Mouse (Mus musculus): ENCODE data around the gene Gpr18.

Gpr18 gene

GRCm38 (mm10) chr14:121915621-121916020, at the start of gene Gpr18:
Gpr18 (minus strand) TSS chr14:121915781.
- DNase-seq: no peak

GRCm38 (mm10) chr14:121964990-121965389, 49.4 kb upstream of the Gpr18 start, which contains the start of gene Gpr183:
Gpr183 (minus strand) TSS chr14:121965195.
- no peak for DNase-seq

- no peak for DNase-seq
These were observed 48.4 kb upstream of the Gpr18 start for GRCm38 (mm10) chr14:121963942-121964335.

DNA sequence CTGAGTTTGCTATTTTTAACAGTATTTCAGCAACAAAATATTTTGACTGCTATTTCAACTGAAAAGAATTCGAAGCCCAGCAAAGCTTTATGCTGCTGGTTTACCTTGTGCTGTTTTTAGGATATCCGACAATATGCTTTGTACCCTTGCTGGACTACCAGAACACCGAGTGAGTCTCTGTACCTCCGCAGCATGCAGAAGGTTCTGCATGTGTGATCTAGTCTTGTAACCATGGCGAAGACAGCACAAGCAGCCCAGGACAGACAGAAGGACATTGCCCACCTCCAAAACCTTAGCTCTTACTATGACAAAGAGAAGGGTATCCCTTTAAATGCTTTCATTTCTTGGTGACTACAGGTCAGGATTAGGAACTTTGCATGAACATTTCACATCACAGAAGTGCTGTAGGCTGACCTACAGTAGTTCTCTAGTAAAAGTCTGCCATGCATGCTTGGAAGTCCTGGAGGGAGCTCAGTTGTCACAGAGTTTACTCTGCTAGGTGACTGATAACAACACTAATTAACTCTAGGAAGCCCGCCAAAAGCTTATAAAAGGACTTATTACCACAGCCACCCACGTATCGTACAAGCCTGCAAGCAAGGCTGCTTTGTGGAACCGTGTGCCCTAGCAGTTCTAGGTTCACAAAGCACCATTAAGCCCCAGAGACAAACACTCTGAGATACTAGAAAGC, 47.8 kb upstream of the Gpr18 start:
- DNase-seq: no peak

DNA sequence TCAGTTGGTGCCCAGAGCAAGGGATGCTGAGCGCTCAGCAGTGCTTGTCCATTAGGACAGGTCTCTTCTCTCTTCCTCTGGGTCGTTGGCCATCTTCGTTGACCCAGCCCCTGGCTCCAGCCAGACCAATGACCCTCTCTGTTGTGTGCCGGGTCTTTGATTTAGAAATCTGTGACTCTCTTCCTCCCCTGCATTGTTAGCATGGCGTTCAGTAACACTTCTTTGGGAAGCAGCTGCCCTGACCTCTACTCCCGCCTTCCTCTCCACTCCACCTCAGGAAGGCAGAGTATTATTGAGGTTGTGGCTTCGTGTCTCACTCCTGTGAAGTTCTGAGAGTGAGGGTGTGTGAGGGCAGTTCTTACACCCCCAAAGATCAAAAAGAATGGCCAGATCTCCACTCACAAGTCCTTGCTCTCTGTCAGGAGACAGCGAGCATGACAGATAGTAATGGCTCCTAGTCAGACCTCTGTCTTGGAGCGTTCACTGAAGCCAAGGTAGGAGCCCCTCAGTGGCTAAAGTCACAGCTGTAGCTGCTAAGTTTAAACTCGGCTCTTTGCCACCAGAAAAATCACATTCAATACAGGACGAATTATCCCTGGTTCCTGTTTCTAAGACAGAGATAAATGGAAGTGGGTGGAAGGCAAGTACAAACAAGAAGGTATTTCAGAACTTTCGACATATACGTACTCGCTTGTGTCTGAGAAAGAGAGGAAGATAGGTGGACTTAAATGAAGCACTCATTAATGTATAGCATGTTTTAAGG, 46.7 kb upstream of the Gpr18 start:
- DNase-seq: no peak

- no peak for DNase-seq
These were observed 46.0 kb upstream of the Gpr18 start for GRCm38 (mm10) chr14:121961496-121962127.

GRCm38 (mm10) chr14:121960997-121961396, 45.4 kb upstream of the Gpr18 start:
- no peak for DNase-seq

DNA sequence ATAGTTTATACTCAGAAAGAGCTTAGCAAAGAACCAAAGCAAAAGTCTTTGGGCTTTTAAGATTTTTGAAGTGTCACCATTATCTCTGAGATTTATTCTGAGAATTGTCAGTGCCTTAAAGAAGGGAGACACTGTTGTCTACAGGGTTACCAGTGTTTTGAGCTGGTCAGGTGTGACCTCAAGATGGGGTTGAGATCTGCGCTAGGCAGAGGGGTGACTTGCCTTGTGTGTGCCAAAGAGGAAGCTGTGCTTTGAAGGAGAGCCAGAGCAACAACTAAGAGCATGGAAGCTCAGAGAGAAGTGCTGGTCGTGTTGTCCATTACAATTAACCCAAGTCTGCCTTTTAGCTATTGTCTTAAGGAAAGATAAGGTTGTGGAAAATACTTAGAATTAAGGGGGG, 45.0 kb upstream of the Gpr18 start:
- DNase-seq: no peak

DNA sequence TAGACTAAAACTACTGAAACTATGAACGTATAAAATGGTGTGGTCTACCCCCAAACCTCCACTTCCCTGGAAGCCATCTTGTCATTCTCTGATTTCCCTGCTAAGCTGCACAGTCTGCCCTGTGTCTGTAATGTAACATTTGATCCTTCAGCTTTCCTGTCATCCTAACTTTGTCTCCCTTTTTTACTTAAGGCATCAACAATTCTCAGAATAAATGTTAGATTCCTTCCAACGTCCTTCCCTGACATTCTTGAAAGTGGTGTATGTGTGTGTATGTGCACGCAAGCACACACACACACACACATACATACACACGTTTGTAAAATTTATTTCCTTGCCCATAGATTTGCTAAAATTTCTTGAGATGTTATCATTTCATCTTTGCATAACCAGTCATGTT, 44.5 kb upstream of the Gpr18 start:
- no peak for DNase-seq

- no peak for DNase-seq
These were observed 44.0 kb upstream of the Gpr18 start for GRCm38 (mm10) chr14:121959538-121959980.

GRCm38 (mm10) chr14:121958751-121959537, 43.4 kb upstream of the Gpr18 start:
- DNase-seq: no peak

- DNase-seq: no peak
These were observed 42.6 kb upstream of the Gpr18 start for GRCm38 (mm10) chr14:121958041-121958750.

DNA sequence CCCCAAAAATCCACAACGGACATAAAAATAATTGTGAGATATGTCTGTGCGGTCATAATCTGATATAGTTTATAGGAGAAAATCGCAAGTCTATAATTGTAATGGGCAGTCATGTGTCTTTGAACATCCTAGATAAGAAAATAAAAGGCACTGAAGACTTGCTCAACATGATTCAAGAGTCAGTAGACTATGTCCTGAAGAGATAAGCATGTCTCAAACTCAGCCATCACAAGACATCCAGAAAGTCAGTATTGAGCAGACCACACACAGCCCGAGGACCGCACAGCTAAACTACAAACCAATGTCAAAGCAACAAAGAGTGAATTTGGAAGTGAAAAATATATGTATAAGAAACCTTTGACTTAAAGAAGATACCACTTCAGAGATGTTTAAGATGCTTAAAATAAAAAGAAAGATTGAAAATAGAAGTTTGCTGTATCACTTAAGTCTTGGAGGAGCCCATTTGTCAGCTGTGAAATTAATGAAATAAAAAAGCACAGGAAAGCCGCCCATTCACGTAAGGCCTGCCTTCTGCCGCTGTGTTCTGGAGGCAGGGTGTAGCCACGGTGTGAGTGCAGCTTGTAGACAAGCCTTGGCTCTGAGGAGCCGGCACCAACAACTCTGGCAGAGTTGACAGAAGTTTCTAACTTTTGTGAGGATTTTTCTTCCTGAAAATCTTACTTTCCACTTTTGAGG, 41.7 kb upstream of the Gpr18 start:
- no peak for DNase-seq

- DNase-seq: no peak
These were observed 40.7 kb upstream of the Gpr18 start for GRCm38 (mm10) chr14:121956291-121956690.

GRCm38 (mm10) chr14:121955176-121955795, 39.7 kb upstream of the Gpr18 start:
- no peak for DNase-seq

DNA sequence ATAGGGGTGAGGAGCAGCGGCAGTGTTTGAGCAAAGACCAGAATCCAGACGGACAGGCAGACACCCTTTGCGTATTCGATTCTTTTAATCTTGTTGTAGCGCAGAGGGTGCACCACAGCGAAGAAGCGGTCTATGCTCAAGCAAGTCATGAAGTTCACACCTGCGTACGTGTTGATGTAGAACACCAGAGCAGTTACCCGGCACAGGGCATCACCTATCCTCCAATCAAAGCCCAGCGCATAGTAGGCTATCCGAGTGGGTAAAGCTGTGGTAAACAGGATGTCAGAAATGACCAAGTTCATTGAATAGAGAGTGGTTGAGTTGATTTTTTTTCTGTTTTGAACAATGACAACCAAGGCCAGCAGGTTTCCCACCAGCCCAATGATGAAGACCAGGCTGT, 39.0 kb upstream of the Gpr18 start:
- DNase-seq: no peak

GRCm38 (mm10) chr14:121954129-121954528, 38.5 kb upstream of the Gpr18 start:
- no peak for DNase-seq

DNA sequence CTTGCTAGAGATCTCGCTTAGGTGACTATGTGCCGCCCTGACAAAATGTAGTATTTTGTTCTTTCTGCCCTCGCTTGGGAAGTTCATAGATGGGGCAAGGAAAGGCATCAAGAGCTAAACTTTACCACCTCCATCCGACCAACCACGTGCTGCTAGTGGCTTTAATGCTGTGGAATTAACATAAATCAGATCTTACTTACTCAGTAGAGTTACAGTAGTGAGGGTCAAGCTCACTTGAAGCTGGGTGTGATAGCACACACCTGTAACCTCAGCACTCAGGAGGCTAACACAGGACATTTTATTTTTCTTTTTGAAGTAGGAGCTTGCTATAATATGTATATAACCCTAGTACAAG, 36.4 kb upstream of the Gpr18 start:
- no peak for DNase-seq

GRCm38 (mm10) chr14:121951399-121952045, 35.9 kb upstream of the Gpr18 start:
- no peak for DNase-seq

GRCm38 (mm10) chr14:121949897-121950296, 34.3 kb upstream of the Gpr18 start:
- DNase-seq: no peak

GRCm38 (mm10) chr14:121949436-121949835, 33.9 kb upstream of the Gpr18 start:
- DNase-seq: no peak

Measured in right cerebral cortex, postnatal 4 days (tissue).